Mouse (Mus musculus) MEL (cell line): ENCODE results near the gene Prickle2. TPM values are rescaled to one million over a fixed set of nuclear protein-coding genes. Genes with fewer than 3 reads are reported as not detected.

Experiments
- DNase-seq: peaks from one replicate; pipeline ENCODE4 v3.0.0; 2011; ENCODE audit warnings: low read depth, low spot score
- H3K27ac ChIP-seq: 2 replicates; pipeline ENCODE4 v1.5.1; 2012; ENCODE audit warnings: low read depth, mild to moderate bottlenecking, control low read depth, low read length, moderate library complexity; ENCODE audit not compliant: control insufficient read depth
- H3K27me3 ChIP-seq, 2 experiments: fragments of 150-350 bp in 1 of 2; sonication (generic) in 1 of 2; 2 replicates each; pipeline ENCODE4 v1.6.1; 2012; ENCODE audit warnings: low read length in 2 of 2, mild to moderate bottlenecking in 2 of 2, improper control_type of control experiment in 1 of 2, moderate library complexity in 1 of 2; ENCODE audit not compliant: insufficient read depth in 2 of 2, control insufficient read depth in 1 of 2
- H3K36me3 ChIP-seq, 2 experiments: 2 replicates each; pipeline ENCODE4 v1.6.1; 2012 to 2014; ENCODE audit warnings: low read length in 2 of 2, improper control_type of control experiment in 1 of 2, inconsistent platforms in 1 of 2, mild to moderate bottlenecking in 1 of 2; ENCODE audit not compliant: insufficient read depth in 2 of 2, control insufficient read depth in 1 of 2
- H3K4me1 ChIP-seq, 2 experiments: fragments of 150-350 bp in 1 of 2; sonication (generic) in 1 of 2; 2 replicates each; pipeline ENCODE4 v1.6.1; 2012; ENCODE audit warnings: low read length in 2 of 2, improper control_type of control experiment in 1 of 2, mild to moderate bottlenecking in 1 of 2; ENCODE audit not compliant: insufficient read depth in 2 of 2, control insufficient read depth in 1 of 2
- H3K4me3 ChIP-seq, 2 experiments: fragments of 150-350 bp in 1 of 2; sonication (generic) in 1 of 2; 2 replicates each; pipeline ENCODE4 v1.5.1; 2012; ENCODE audit warnings: low read depth in 2 of 2, low read length in 2 of 2, mild to moderate bottlenecking in 2 of 2, moderate library complexity in 2 of 2, control low read depth in 1 of 2, improper control_type of control experiment in 1 of 2; ENCODE audit not compliant: control insufficient read depth in 1 of 2, insufficient read depth in 1 of 2
- H3K79me2 ChIP-seq: 2 replicates; pipeline ENCODE4 v1.6.1; 2012; ENCODE audit warnings: mild to moderate bottlenecking, low read length, moderate library complexity; ENCODE audit not compliant: control insufficient read depth, poor library complexity, insufficient read depth
- H3K9ac ChIP-seq: 2 replicates; pipeline ENCODE4 v1.6.1; 2012; ENCODE audit warnings: low read depth, mild to moderate bottlenecking, control low read depth, low read length, moderate library complexity; ENCODE audit not compliant: control insufficient read depth, poor library complexity, severe bottlenecking
- H3K9me3 ChIP-seq: fragments of 150-350 bp; sonication (generic); replicated peaks from 2 replicates; pipeline ENCODE4 v1.6.1; 2012; ENCODE audit warnings: mild to moderate bottlenecking, low read length, improper control_type of control experiment, moderate library complexity; ENCODE audit not compliant: insufficient read depth
- CHD1 ChIP-seq: IDR thresholded peaks from 2 replicates; pipeline ENCODE4 v1.6.1; 2012; ENCODE audit warnings: low read depth, mild to moderate bottlenecking, inconsistent platforms, low read length, improper control_type of control experiment
- CHD2 ChIP-seq: IDR thresholded peaks from 2 replicates; pipeline ENCODE4 v1.6.1; 2011; ENCODE audit warnings: low read length, improper control_type of control experiment
- CTCF ChIP-seq, 3 experiments: IDR thresholded peaks in 2 of 3; conservative IDR thresholded peaks in 1 of 3; 2 replicates each; pipeline ENCODE4 v1.5.1; 2011 to 2012; ENCODE audit warnings: low read length in 3 of 3, low read depth in 2 of 3, mild to moderate bottlenecking in 2 of 3, improper control_type of control experiment in 1 of 3, inconsistent platforms in 1 of 3, mixed read lengths in 1 of 3, moderate library complexity in 1 of 3; ENCODE audit not compliant: control insufficient read depth in 1 of 3, insufficient read depth in 1 of 3, poor library complexity in 1 of 3, severe bottlenecking in 1 of 3
- E2F4 ChIP-seq: IDR thresholded peaks from 2 replicates; pipeline ENCODE4 v1.6.1; 2011; ENCODE audit warnings: low read depth, low read length, improper control_type of control experiment, borderline replicate concordance
- ELF1 ChIP-seq: IDR thresholded peaks from 2 replicates; pipeline ENCODE4 v1.6.1; 2014; ENCODE audit warnings: low read depth, mild to moderate bottlenecking, inconsistent platforms, low read length, improper control_type of control experiment, moderate library complexity
- GATA1 ChIP-seq: IDR thresholded peaks from 2 replicates; pipeline ENCODE4 v1.6.1; 2011; ENCODE audit warnings: low read depth, low read length, improper control_type of control experiment
- HCFC1 ChIP-seq: IDR thresholded peaks from 2 replicates; pipeline ENCODE4 v1.6.1; 2012; ENCODE audit warnings: low read depth, mild to moderate bottlenecking, inconsistent platforms, low read length, improper control_type of control experiment, moderate library complexity
- JUND ChIP-seq: IDR thresholded peaks from 2 replicates; pipeline ENCODE4 v1.6.1; 2011; ENCODE audit warnings: low read depth, mild to moderate bottlenecking, improper control_type of control experiment, low read length
- KAT2A ChIP-seq: conservative IDR thresholded peaks from 2 replicates; pipeline ENCODE4 v1.6.1; 2012; ENCODE audit warnings: low read depth, low read length, improper control_type of control experiment, inconsistent platforms
- MAX ChIP-seq: IDR thresholded peaks from 2 replicates; pipeline ENCODE4 v1.6.1; 2011; ENCODE audit warnings: low read length, improper control_type of control experiment
- MEF2A ChIP-seq: IDR thresholded peaks from 2 replicates; pipeline ENCODE4 v1.6.1; 2014; ENCODE audit warnings: low read depth, mild to moderate bottlenecking, inconsistent platforms, low read length, improper control_type of control experiment; ENCODE audit not compliant: poor library complexity, insufficient replicate concordance, severe bottlenecking; ENCODE audit errors: extremely low read depth
- MYB ChIP-seq: IDR thresholded peaks from 2 replicates; pipeline ENCODE4 v1.6.1; 2011; ENCODE audit warnings: mild to moderate bottlenecking, low read depth, low read length, improper control_type of control experiment
- NELFE ChIP-seq: IDR thresholded peaks from 2 replicates; pipeline ENCODE4 v1.6.1; 2011; ENCODE audit warnings: low read depth, low read length, improper control_type of control experiment
- NRF1 ChIP-seq: IDR thresholded peaks from 2 replicates; pipeline ENCODE4 v1.6.1; 2014; ENCODE audit warnings: low read depth, mild to moderate bottlenecking, inconsistent platforms, low read length, improper control_type of control experiment, moderate library complexity; ENCODE audit not compliant: poor library complexity, insufficient read depth, severe bottlenecking
- POLR2A ChIP-seq, 2 experiments: IDR thresholded peaks; 2 replicates each; pipeline ENCODE4 v1.6.1; 2011 to 2012; ENCODE audit warnings: low read length in 2 of 2, mild to moderate bottlenecking in 2 of 2, control low read depth in 1 of 2, improper control_type of control experiment in 1 of 2, low read depth in 1 of 2, moderate library complexity in 1 of 2; ENCODE audit not compliant: control insufficient read depth in 1 of 2, insufficient read depth in 1 of 2, poor library complexity in 1 of 2
- POLR2AphosphoS5 ChIP-seq: IDR thresholded peaks from 2 replicates; pipeline ENCODE4 v1.6.1; 2012; ENCODE audit warnings: low read depth, borderline replicate concordance, mild to moderate bottlenecking, inconsistent platforms, low read length, moderate library complexity, mixed read lengths
- RAD21 ChIP-seq: IDR thresholded peaks from 2 replicates; pipeline ENCODE4 v1.6.1; 2011; ENCODE audit warnings: mild to moderate bottlenecking, low read depth, low read length, improper control_type of control experiment
- SIN3A ChIP-seq: IDR thresholded peaks from 2 replicates; pipeline ENCODE4 v1.6.1; 2012; ENCODE audit warnings: low read length, improper control_type of control experiment, inconsistent platforms
- SMC3 ChIP-seq: IDR thresholded peaks from 2 replicates; pipeline ENCODE4 v1.6.1; 2011; ENCODE audit warnings: low read depth, low read length, improper control_type of control experiment
- TBP ChIP-seq: IDR thresholded peaks from 2 replicates; pipeline ENCODE4 v1.8.0; 2011; ENCODE audit warnings: low read depth, low read length, improper control_type of control experiment
- TCF12 ChIP-seq: IDR thresholded peaks from 2 replicates; pipeline ENCODE4 v1.6.1; 2014; ENCODE audit warnings: low read depth, mild to moderate bottlenecking, inconsistent platforms, low read length, improper control_type of control experiment, moderate library complexity
- UBTF ChIP-seq: IDR thresholded peaks from 2 replicates; pipeline ENCODE4 v1.6.1; 2012; ENCODE audit warnings: low read depth, mild to moderate bottlenecking, inconsistent platforms, low read length, improper control_type of control experiment, moderate library complexity, borderline replicate concordance; ENCODE audit not compliant: insufficient read depth
- USF1 ChIP-seq: IDR thresholded peaks from 2 replicates; pipeline ENCODE4 v1.6.1; 2014; ENCODE audit warnings: low read depth, mild to moderate bottlenecking, inconsistent platforms, low read length, improper control_type of control experiment, moderate library complexity
- USF2 ChIP-seq, 2 experiments: IDR thresholded peaks; 2 replicates each; pipeline ENCODE4 v1.6.1; 2011 to 2012; ENCODE audit warnings: improper control_type of control experiment in 2 of 2, low read length in 2 of 2, borderline replicate concordance in 1 of 2, inconsistent platforms in 1 of 2, low read depth in 1 of 2, mild to moderate bottlenecking in 1 of 2; ENCODE audit not compliant: insufficient read depth in 1 of 2
- ZKSCAN1 ChIP-seq: IDR thresholded peaks from 2 replicates; pipeline ENCODE4 v1.6.1; 2012; ENCODE audit warnings: low read depth, mild to moderate bottlenecking, inconsistent platforms, low read length, improper control_type of control experiment, moderate library complexity
- ZMIZ1 ChIP-seq: IDR thresholded peaks from 2 replicates; pipeline ENCODE4 v1.6.1; 2012; ENCODE audit warnings: low read depth, mild to moderate bottlenecking, inconsistent platforms, low read length, improper control_type of control experiment, moderate library complexity
- polyA plus RNA-seq, 2 experiments: library from polyadenylated mRNA; stranded (reverse) in 1 of 2; unstranded in 1 of 2; fragments of >175 nt in 1 of 2; fragments of >200 nt in 1 of 2; gene quantifications; 2 replicates each; pipeline versions ENCODE4 v1.2.1 to v1.2.4; 2012; ENCODE audit warnings: low replicate concordance in 2 of 2, low read depth in 1 of 2; ENCODE audit not compliant: insufficient read length in 2 of 2, insufficient read depth in 1 of 2, missing spikeins in 1 of 2
- total RNA-seq: library from RNA; depleted of rRNA; stranded (reverse); fragments of 300-350 nt; gene quantifications from 2 replicates; pipeline ENCODE4 v1.2.3, GENCODE M21; 2012

The Prickle2 gene
- total and polyA plus RNA-seq, 3 experiments, result not detected

GRCm38 (mm10) chr6:92667544-92667943 lies 38.4 kb downstream of the Prickle2 start:
- no peak overlapping the region for H3K4me3 ChIP-seq
- no peaks in the 10 kb centered on the region for H3K79me2 ChIP-seq
- DNase-seq, result no peak
- TF ChIP-seq POLR2AphosphoS5, result no peak
- TF ChIP-seq NELFE, result no peak
- no peak for TF ChIP-seq ZKSCAN1
- no peak for TF ChIP-seq POLR2A (IDR thresholded peaks at IDR 0.05; ENCODE audit: control insufficient read depth in 1 of 2, insufficient read depth in 1 of 2, low read depth in 1 of 2, low read length in 2 of 2, poor library complexity in 1 of 2)
- TF ChIP-seq MEF2A, result no peak
- TF ChIP-seq HCFC1, result no peak
- TF ChIP-seq USF1, result no peak
- no peak for TF ChIP-seq RAD21
- no peak for TF ChIP-seq CHD2
- no peak for TF ChIP-seq E2F4
- TF ChIP-seq TCF12, result no peak
- no peak for TF ChIP-seq NRF1
- no peak for TF ChIP-seq ZMIZ1
- TF ChIP-seq SMC3, result no peak
- H3K9me3 ChIP-seq, result no peaks in the 10 kb centered on the region
- H3K27me3 ChIP-seq, result no peaks in the 10 kb centered on the region
- no peaks in the 10 kb centered on the region for H3K4me1 ChIP-seq
- no peaks in the 10 kb centered on the region for H3K36me3 ChIP-seq
- H3K27ac ChIP-seq, result no peak overlapping the region
- H3K9ac ChIP-seq, result no peak overlapping the region

GRCm38 (mm10) chr6:92665530-92665989 lies 40.4 kb downstream of the Prickle2 start:
- no peak for TF ChIP-seq TBP
- no peak for TF ChIP-seq KAT2A
- TF ChIP-seq UBTF, result no peak
- no peak for TF ChIP-seq NELFE
- TF ChIP-seq CTCF (IDR thresholded peaks at IDR 0.05 in 2 of 3, conservative IDR thresholded peaks at IDR 0.05 in 1 of 3; ENCODE audit: control insufficient read depth in 1 of 3, insufficient read depth in 1 of 3, low read depth in 2 of 3, low read length in 3 of 3, poor library complexity in 1 of 3, severe bottlenecking in 1 of 3), result no peak
- TF ChIP-seq POLR2A (IDR thresholded peaks at IDR 0.05; ENCODE audit: control insufficient read depth in 1 of 2, insufficient read depth in 1 of 2, low read depth in 1 of 2, low read length in 2 of 2, poor library complexity in 1 of 2), result no peak
- no peak for TF ChIP-seq POLR2AphosphoS5
- TF ChIP-seq JUND, result no peak
- TF ChIP-seq USF2 (IDR thresholded peaks at IDR 0.05; ENCODE audit: borderline replicate concordance in 1 of 2, insufficient read depth in 1 of 2, low read depth in 1 of 2, low read length in 2 of 2), result no peak
- no peak for TF ChIP-seq MAX
- TF ChIP-seq GATA1, result no peak
- no peak for TF ChIP-seq USF1
- no peak for TF ChIP-seq E2F4
- TF ChIP-seq CHD1, result no peak
- no peak for TF ChIP-seq ZKSCAN1
- no peak for TF ChIP-seq ELF1
- no peak for TF ChIP-seq RAD21
- TF ChIP-seq MYB, result no peak
- TF ChIP-seq SIN3A, result no peak
- H3K4me3 ChIP-seq, result no peak overlapping the region
- DNase-seq, result no peak

More at GRCm38 (mm10) chr6:92665530-92665989, 40.4 kb downstream of the Prickle2 start:
- no peaks in the 10 kb centered on the region for H3K4me1 ChIP-seq
- no peaks in the 10 kb centered on the region for H3K27me3 ChIP-seq
- no peak overlapping the region for H3K27ac ChIP-seq
- H3K9me3 ChIP-seq, result no peaks in the 10 kb centered on the region
- H3K79me2 ChIP-seq, result no peaks in the 10 kb centered on the region
- H3K36me3 ChIP-seq, result no peaks in the 10 kb centered on the region
- no peak overlapping the region for H3K9ac ChIP-seq
